Mouse (Mus musculus) midbrain, embryonic 12.5 days (tissue): Measurements from ENCODE around the gene Dennd1b. TPM values are rescaled to one million over a fixed set of nuclear protein-coding genes. Genes with fewer than 3 reads are reported as not detected.
A peak's percentile ranks its signal among the peaks of the same experiment; 100 is the strongest.

Experiments used
- ATAC-seq: fragments of 200-750 bp; cut with Nextera tagmentation; 2 replicates; pipeline ENCODE4 v1.8.0; 2017; ENCODE audit warnings: low read depth, moderate TSS enrichment, moderate library complexity; ENCODE audit not compliant: low FRiP score
- H3K27ac ChIP-seq: fragments of 300-500 bp; sonication (generic); replicated peaks from 2 replicates; pipeline ENCODE4 v1.5.1; 2016; ENCODE audit warnings: mild to moderate bottlenecking
- H3K27me3 ChIP-seq: fragments of 300-500 bp; sonication (generic); 2 replicates; pipeline ENCODE4 v1.6.1; 2016; ENCODE audit warnings: mild to moderate bottlenecking
- H3K36me3 ChIP-seq: fragments of 300-500 bp; sonication (generic); 2 replicates; pipeline ENCODE4 v1.6.1; 2016
- H3K4me1 ChIP-seq: fragments of 300-500 bp; sonication (generic); 2 replicates; pipeline ENCODE4 v1.6.1; 2016
- H3K4me2 ChIP-seq: fragments of 300-500 bp; sonication (generic); replicated peaks from 2 replicates; pipeline ENCODE4 v1.6.1; 2016; ENCODE audit warnings: mild to moderate bottlenecking, moderate library complexity
- H3K4me3 ChIP-seq: fragments of 300-500 bp; sonication (generic); 2 replicates; pipeline ENCODE4 v1.5.1; 2016; ENCODE audit warnings: mild to moderate bottlenecking
- H3K9ac ChIP-seq: fragments of 300-500 bp; sonication (generic); replicated peaks from 2 replicates; pipeline ENCODE4 v1.6.1; 2016; ENCODE audit warnings: mild to moderate bottlenecking, moderate library complexity
- H3K9me3 ChIP-seq: fragments of 300-500 bp; sonication (generic); 2 replicates; pipeline ENCODE4 v1.6.1; 2016; ENCODE audit warnings: mild to moderate bottlenecking
- WGBS: fragments of 180-500 bp; shearing (Covaris S2); methylation state at CpG from one replicate; pipeline ENCODE4 v1.1.7; 2016; 5-methylcytosine and 5-hydroxymethylcytosine counted together
- polyA plus RNA-seq: library from polyadenylated mRNA; unstranded; fragments of >200 nt; fragmentation: Nextera tagmentation; extraction: Ambion mirVana; gene quantifications from 2 replicates; pipeline ENCODE4 v1.2.1, GENCODE M21; 2016

Dennd1b gene
- polyA plus RNA-seq, 1 experiment from 2014 or later, result 15.3 TPM

DNA sequence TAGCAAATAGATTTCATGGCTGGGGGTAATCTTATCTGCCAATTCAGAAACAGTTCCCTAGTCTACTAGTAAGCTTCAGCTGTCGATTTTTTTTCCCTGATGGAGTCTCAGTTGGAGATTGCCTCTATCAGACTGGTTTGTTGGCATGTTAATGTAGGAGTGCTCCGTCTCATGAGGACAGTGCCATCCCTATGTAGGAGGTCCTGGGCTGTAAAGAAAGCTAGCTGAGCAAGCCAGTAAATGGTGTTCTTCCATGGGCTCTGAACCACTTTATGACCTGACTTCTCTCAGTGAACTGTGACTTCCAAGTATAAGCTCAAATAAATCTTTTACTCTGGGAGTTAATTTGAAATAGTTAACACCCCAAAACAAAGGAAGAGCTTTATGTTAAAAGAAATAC is 107.8 kb downstream of the Dennd1b start:
- H3K27ac ChIP-seq, result no peak overlapping the region
- 69% methylated on average over 2 of the region's 2 CpGs for WGBS
- no peaks in the 10 kb centered on the region for H3K27me3 ChIP-seq
- no peak overlapping the region for H3K4me2 ChIP-seq
- no peak for ATAC-seq
- H3K9ac ChIP-seq, result no peak overlapping the region
- no peaks in the 10 kb centered on the region for H3K36me3 ChIP-seq
- H3K4me1 ChIP-seq, result no peaks in the 10 kb centered on the region
- H3K4me3 ChIP-seq, result no peak overlapping the region
- no peaks in the 10 kb centered on the region for H3K9me3 ChIP-seq

DNA sequence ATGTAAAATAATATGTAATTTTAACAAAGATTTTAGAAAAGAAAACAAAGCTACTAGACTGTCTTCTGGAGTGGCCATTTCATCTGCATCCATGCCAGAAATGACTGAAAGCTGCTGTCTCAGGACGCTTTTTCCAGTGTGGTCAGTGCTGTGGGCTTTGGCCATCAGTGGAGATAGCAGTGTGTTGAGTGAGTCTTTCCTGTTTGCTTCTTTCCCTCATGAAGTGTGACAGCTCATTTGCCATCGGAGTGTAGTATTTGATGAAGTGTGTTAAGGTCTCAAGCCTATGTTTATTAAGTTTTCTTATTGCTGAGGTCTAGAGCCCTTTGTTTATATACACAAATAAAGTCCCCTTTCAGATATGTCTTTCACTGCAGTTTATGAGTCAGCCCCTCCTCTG is 112.4 kb downstream of the Dennd1b start:
- Histone ChIP-seq H3K27ac (no peak overlapping the region), H3K4me2 (no peak overlapping the region), H3K9me3 (no peaks in the 10 kb centered on the region), H3K9ac (no peak overlapping the region), H3K36me3 (no peaks in the 10 kb centered on the region), H3K4me3 (no peak overlapping the region), H3K27me3 (no peaks in the 10 kb centered on the region), H3K4me1 (peaks cover 10% of the 10 kb centered on the region; the same call in 1 of the 2 replicates)
- 87% methylated on average over 2 of the region's 2 CpGs for WGBS
- ATAC-seq, result no peak

- Histone ChIP-seq H3K4me1 (peaks cover 15% of the 10 kb centered on the region; the same call in 1 of the 2 replicates), H3K4me2 (no peak overlapping the region), H3K4me3 (no peak overlapping the region), H3K27me3 (no peaks in the 10 kb centered on the region), H3K36me3 (no peaks in the 10 kb centered on the region), H3K27ac (no peak overlapping the region), H3K9ac (no peak overlapping the region), H3K9me3 (no peaks in the 10 kb centered on the region)
- WGBS, result 98% methylated on average over 1 of the region's 1 CpGs
- no peak for ATAC-seq
Observed at GRCm38 (mm10) chr1:139077989-139078388, 114.8 kb downstream of the Dennd1b start.

DNA sequence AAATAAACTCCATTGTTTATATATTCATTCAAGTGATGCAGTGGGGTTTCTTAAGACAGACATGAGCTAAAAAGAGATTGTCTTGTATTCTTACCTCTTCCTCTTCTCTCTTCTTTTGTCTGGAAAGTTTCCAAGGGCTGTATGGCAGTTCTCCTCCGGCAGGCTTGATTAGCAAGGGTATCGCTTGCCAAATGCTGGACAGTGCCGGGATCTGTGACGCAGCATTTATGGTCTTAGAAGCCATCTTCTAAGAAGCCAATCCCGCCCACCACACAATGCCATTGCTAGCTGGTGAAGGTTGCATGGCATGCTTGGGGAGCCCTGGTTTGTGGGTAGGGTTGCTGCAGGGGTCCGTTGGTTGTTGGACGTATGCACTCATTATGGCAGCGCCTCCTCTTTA is 115.8 kb downstream of the Dennd1b start:
- no peaks in the 10 kb centered on the region for H3K36me3 ChIP-seq
- no peak overlapping the region for H3K9ac ChIP-seq
- H3K4me3 ChIP-seq, result no peak overlapping the region
- no peaks in the 10 kb centered on the region for H3K27me3 ChIP-seq
- H3K4me2 ChIP-seq, result no peak overlapping the region
- ATAC-seq, result no peak
- H3K27ac ChIP-seq, result no peak overlapping the region
- peaks cover 15% of the 10 kb centered on the region; the same call in 1 of the 2 replicates for H3K4me1 ChIP-seq
- H3K9me3 ChIP-seq, result no peaks in the 10 kb centered on the region
- 82% methylated on average over 8 of the region's 8 CpGs for WGBS

DNA sequence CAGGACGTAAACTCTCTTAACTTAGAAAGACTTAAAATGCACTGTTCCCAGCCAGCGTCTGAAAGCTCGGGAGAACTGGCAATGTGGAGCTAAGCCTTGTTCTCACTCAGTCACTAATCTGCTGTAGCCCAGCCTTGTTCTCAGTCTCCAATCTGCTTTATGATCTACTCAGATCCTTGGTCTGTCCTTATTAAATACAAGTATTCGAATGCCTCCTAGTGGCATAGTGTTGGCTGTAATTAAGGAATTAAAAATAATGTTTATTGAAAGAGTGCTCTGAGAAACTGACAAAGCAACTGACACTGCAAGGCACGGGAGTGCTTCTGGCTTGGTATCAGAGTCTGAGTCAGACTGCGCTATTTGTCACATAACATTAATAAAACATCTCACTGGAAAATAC is 116.3 kb downstream of the Dennd1b start:
- Histone ChIP-seq H3K4me3 (no peak overlapping the region), H3K9me3 (no peaks in the 10 kb centered on the region), H3K36me3 (no peaks in the 10 kb centered on the region), H3K4me1 (peaks cover 15% of the 10 kb centered on the region; the same call in 1 of the 2 replicates), H3K9ac (no peak overlapping the region), H3K27me3 (no peaks in the 10 kb centered on the region), H3K27ac (peak overlapping the region; percentile 52), H3K4me2 (no peak overlapping the region)
- ATAC-seq, result peak; percentile 57
- WGBS, result 60% methylated on average over 6 of the region's 6 CpGs

- Histone ChIP-seq H3K36me3 (no peaks in the 10 kb centered on the region), H3K9me3 (no peaks in the 10 kb centered on the region)
Observed at GRCm38 (mm10) chr1:139080517-139081386, 117.5 kb downstream of the Dennd1b start.

GRCm38 (mm10) chr1:139083382-139083781 is 120.1 kb downstream of the Dennd1b start:
- no peak overlapping the region for H3K4me3 ChIP-seq
- H3K36me3 ChIP-seq, result no peaks in the 10 kb centered on the region
- peaks cover 10% of the 10 kb centered on the region; the same call in 1 of the 2 replicates for H3K4me1 ChIP-seq
- ATAC-seq, result no peak
- H3K27ac ChIP-seq, result no peak overlapping the region
- no peaks in the 10 kb centered on the region for H3K27me3 ChIP-seq
- no peak overlapping the region for H3K9ac ChIP-seq
- H3K9me3 ChIP-seq, result no peaks in the 10 kb centered on the region
- no peak overlapping the region for H3K4me2 ChIP-seq
- WGBS, result 63% methylated on average over 2 of the region's 2 CpGs

More at GRCm38 (mm10) chr1:139080517-139081386, 117.5 kb downstream of the Dennd1b start:
- WGBS, result 65% methylated on average over 16 of the region's 16 CpGs
- peak overlapping the region; percentile 47 for H3K27ac ChIP-seq
- no peak overlapping the region for H3K4me2 ChIP-seq
- no peak overlapping the region for H3K9ac ChIP-seq
- H3K4me3 ChIP-seq, result no peak overlapping the region
- ATAC-seq, result peak; percentile 89
- no peaks in the 10 kb centered on the region for H3K27me3 ChIP-seq
- peaks cover 15% of the 10 kb centered on the region; the same call in 1 of the 2 replicates for H3K4me1 ChIP-seq

DNA sequence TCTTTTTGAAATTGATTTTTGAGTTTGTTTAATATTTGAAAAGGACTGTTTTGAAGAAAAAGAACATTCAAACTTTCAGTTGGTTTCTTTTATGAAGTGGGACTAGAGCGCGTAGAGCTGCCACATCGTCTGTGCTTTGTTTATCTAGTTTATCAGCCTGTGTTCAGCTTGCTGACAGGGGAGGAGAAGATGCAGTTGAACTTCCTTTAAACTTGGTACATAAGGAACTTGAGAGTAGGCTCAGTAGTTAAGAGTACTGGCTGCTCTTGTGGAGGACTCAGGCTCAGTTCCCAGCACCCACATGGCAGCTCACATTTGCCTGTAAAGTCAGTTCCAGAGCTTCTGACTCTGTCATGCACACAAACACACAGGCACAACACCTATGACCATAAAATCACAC is 124.3 kb downstream of the Dennd1b start:
- Histone ChIP-seq H3K4me2 (no peak overlapping the region), H3K9ac (no peak overlapping the region), H3K4me3 (no peak overlapping the region), H3K27me3 (no peaks in the 10 kb centered on the region), H3K4me1 (peaks cover 5% of the 10 kb centered on the region; the same call in 1 of the 2 replicates), H3K36me3 (no peaks in the 10 kb centered on the region), H3K9me3 (no peaks in the 10 kb centered on the region), H3K27ac (no peak overlapping the region)
- 84% methylated on average over 3 of the region's 3 CpGs for WGBS
- no peak for ATAC-seq

DNA sequence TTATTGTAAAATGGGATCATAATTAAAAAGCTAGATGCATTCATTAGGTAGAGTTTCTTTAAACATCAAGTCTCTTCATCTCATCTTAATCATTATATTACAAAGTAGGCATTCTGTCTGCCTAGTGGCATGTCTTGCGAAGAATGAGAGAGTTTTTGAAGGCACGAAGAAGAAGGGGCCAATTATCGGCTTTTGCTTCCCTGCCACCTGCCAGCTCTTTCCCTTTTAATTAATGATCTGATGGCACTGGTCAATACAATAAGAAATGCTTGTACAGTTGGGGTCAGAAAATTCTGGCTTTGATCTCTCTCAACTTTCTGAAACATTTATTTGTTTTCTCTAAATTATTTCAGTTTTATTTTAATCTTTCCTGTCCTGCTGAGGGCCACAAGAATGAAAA is 127.5 kb downstream of the Dennd1b start:
- no peak overlapping the region for H3K9ac ChIP-seq
- peaks cover 5% of the 10 kb centered on the region; the same call in 1 of the 2 replicates for H3K4me1 ChIP-seq
- no peak overlapping the region for H3K27ac ChIP-seq
- no peaks in the 10 kb centered on the region for H3K36me3 ChIP-seq
- ATAC-seq, result no peak
- H3K4me2 ChIP-seq, result no peak overlapping the region
- no peaks in the 10 kb centered on the region for H3K27me3 ChIP-seq
- H3K4me3 ChIP-seq, result no peak overlapping the region
- 59% methylated on average over 3 of the region's 3 CpGs for WGBS
- no peaks in the 10 kb centered on the region for H3K9me3 ChIP-seq

- Histone ChIP-seq H3K27me3 (no peaks in the 10 kb centered on the region), H3K4me1 (peaks cover 5% of the 10 kb centered on the region; the same call in 1 of the 2 replicates), H3K36me3 (no peaks in the 10 kb centered on the region), H3K9ac (no peak overlapping the region), H3K4me2 (no peak overlapping the region), H3K4me3 (no peak overlapping the region), H3K27ac (0 out of 2 replicates have a peak overlapping the region, but pooled peaks have one; percentile 49), H3K9me3 (no peaks in the 10 kb centered on the region)
- 76% methylated on average over 6 of the region's 6 CpGs for WGBS
- no peak for ATAC-seq
Observed at GRCm38 (mm10) chr1:139091701-139092100, 128.5 kb downstream of the Dennd1b start.

DNA sequence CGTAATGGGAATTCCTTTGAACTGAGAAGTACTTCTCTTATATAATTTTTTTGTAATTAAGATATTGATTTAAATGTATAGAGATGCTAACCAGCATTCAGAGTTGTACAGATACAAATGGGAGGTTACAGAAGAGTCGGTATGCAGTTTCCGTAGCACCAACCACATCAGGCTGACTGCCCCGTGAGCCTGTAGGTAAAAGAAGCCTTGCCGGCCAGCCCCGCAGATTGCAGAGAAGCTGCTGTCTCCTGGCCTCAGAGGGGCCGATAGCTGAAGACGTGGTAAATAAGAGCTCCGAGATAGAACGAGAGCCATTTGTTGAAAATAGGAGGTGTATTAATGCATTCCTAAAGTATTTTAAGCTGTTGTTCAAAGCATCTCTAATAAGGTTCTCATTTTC is 128.9 kb downstream of the Dennd1b start:
- no peaks in the 10 kb centered on the region for H3K36me3 ChIP-seq
- no peaks in the 10 kb centered on the region for H3K27me3 ChIP-seq
- H3K4me3 ChIP-seq, result no peak overlapping the region
- H3K9me3 ChIP-seq, result no peaks in the 10 kb centered on the region
- WGBS, result 65% methylated on average over 10 of the region's 10 CpGs
- 0 out of 2 replicates have a peak overlapping the region, but pooled peaks have one; percentile 49 for H3K27ac ChIP-seq
- no peak for ATAC-seq
- peaks cover 5% of the 10 kb centered on the region; the same call in 1 of the 2 replicates for H3K4me1 ChIP-seq
- no peak overlapping the region for H3K4me2 ChIP-seq
- H3K9ac ChIP-seq, result no peak overlapping the region

DNA sequence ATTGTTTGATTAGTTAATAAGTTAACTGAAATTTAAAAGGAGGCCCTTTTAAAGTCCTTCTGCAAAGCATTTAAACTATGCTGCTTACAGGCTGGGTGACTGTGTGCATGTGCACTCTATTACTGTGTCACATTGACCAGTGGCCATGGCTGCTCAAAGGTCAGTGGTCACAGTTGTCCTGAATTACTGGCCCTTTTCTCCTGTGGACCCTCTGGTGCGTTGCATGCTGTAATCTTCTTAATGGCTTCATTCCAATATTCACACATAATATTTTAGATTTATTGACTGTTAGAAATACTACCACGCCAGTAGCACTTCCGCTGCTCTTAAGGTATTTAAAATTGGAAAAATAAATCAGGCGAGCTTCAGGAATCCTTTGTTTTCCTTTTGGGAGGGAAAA is 129.5 kb downstream of the Dennd1b start:
- H3K4me2 ChIP-seq, result no peak overlapping the region
- H3K4me1 ChIP-seq, result peaks cover 5% of the 10 kb centered on the region; the same call in 1 of the 2 replicates

More for the DNA sequence above, 129.5 kb downstream of the Dennd1b start:
- H3K9me3 ChIP-seq, result no peaks in the 10 kb centered on the region
- no peak for ATAC-seq
- H3K36me3 ChIP-seq, result no peaks in the 10 kb centered on the region
- no peak overlapping the region for H3K4me3 ChIP-seq
- H3K9ac ChIP-seq, result no peak overlapping the region
- 67% methylated on average over 4 of the region's 4 CpGs for WGBS
- H3K27ac ChIP-seq, result no peak overlapping the region
- H3K27me3 ChIP-seq, result no peaks in the 10 kb centered on the region
